Mouse (Mus musculus) midbrain, embryonic 10.5 days (tissue): ENCODE data around the gene Egln1. TPM values are rescaled to one million over a fixed set of nuclear protein-coding genes. Genes with fewer than 3 reads are reported as not detected.

Experiments
- DNase-seq: peaks from one replicate; pipeline ENCODE4 v3.0.0-alpha.2; 2017; ENCODE audit warnings: low spot score
- H3K27ac ChIP-seq: fragments of 300-500 bp; sonication (generic); replicated peaks from 2 replicates; pipeline ENCODE4 v1.5.1; 2016; ENCODE audit warnings: mild to moderate bottlenecking
- H3K27me3 ChIP-seq: fragments of 300-500 bp; sonication (generic); 2 replicates; pipeline ENCODE4 v1.6.1; 2016; ENCODE audit warnings: low read depth, mild to moderate bottlenecking; ENCODE audit not compliant: poor library complexity, severe bottlenecking
- H3K36me3 ChIP-seq: fragments of 300-500 bp; sonication (generic); 2 replicates; pipeline ENCODE4 v1.6.1; 2016; ENCODE audit warnings: mild to moderate bottlenecking, moderate library complexity
- H3K4me1 ChIP-seq: fragments of 300-500 bp; sonication (generic); 2 replicates; pipeline ENCODE4 v1.6.1; 2016
- H3K4me3 ChIP-seq: fragments of 300-500 bp; sonication (generic); 2 replicates; pipeline ENCODE4 v1.5.1; 2016; ENCODE audit warnings: mild to moderate bottlenecking, moderate library complexity
- H3K9me3 ChIP-seq: fragments of 300-500 bp; sonication (generic); replicated peaks from 2 replicates; pipeline ENCODE4 v1.6.1; 2016; ENCODE audit warnings: mild to moderate bottlenecking
- WGBS: fragments of 180-500 bp; shearing (Covaris S2); methylation state at CpG from one replicate; pipeline ENCODE4 v1.1.7; 2016; 5-methylcytosine and 5-hydroxymethylcytosine counted together
- polyA plus RNA-seq: library from polyadenylated mRNA; unstranded; fragments of >200 nt; fragmentation: Nextera tagmentation; extraction: Ambion mirVana; gene quantifications from 2 replicates; pipeline ENCODE4 v1.2.1, GENCODE M21; 2016

The Egln1 gene
- polyA plus RNA-seq, 1 experiment from 2014 or later, result 11.9 TPM

- DNase-seq, result peak; percentile 96
- Histone ChIP-seq H3K27me3 (no peaks in the 10 kb centered on the region), H3K4me1 (peaks cover 27% of the 10 kb centered on the region), H3K9me3 (no peaks in the 10 kb centered on the region), H3K27ac (peak within 1 kb of the TSS; percentile 98), H3K36me3 (peaks cover 55% of the 10 kb centered on the region), H3K4me3 (peak within 1 kb of the TSS; percentile 93)
- WGBS, result 2% methylated on average over 55 of the region's 55 CpGs
Observed at GRCm38 (mm10) chr8:124862321-124863162, 86.6 kb downstream of the Egln1 start, which contains the start of the genes Gnpat and 2810004N23Rik. Gene Gnpat (plus strand): TSS chr8:124863033. Gene 2810004N23Rik (minus strand): TSS chr8:124863120.

- peaks cover 20% of the 10 kb centered on the region; the same call in 1 of the 2 replicates for H3K9me3 ChIP-seq
- WGBS, result 93% methylated on average over 3 of the region's 3 CpGs
- peaks cover 24% of the 10 kb centered on the region for H3K4me1 ChIP-seq
- DNase-seq, result no peak
- H3K36me3 ChIP-seq, result peaks cover 67% of the 10 kb centered on the region
- H3K4me3 ChIP-seq, result no peak overlapping the region
- H3K27me3 ChIP-seq, result no peaks in the 10 kb centered on the region
- no peak overlapping the region for H3K27ac ChIP-seq
Observed at GRCm38 (mm10) chr8:124860188-124860587, 88.9 kb downstream of the Egln1 start.

GRCm38 (mm10) chr8:124859466-124859865, 89.7 kb downstream of the Egln1 start:
- H3K9me3 ChIP-seq, result peaks cover 26% of the 10 kb centered on the region; the same call in 1 of the 2 replicates
- no peak for DNase-seq
- no peak overlapping the region for H3K4me3 ChIP-seq
- no peak overlapping the region for H3K27ac ChIP-seq
- H3K27me3 ChIP-seq, result no peaks in the 10 kb centered on the region
- H3K36me3 ChIP-seq, result peaks cover 71% of the 10 kb centered on the region
- H3K4me1 ChIP-seq, result peaks cover 22% of the 10 kb centered on the region

Other genes with a start within 250 kb of the Egln1 start
- gene Ttc13, start 227.3 kb downstream of the Egln1 start, polyA plus RNA-seq, result 53.3 and 56.0 TPM in 2 replicates
- gene Arv1, start 227.2 kb downstream of the Egln1 start, polyA plus RNA-seq, result 35.4 and 36.5 TPM in 2 replicates
- gene Fam89a, start 197.5 kb downstream of the Egln1 start, polyA plus RNA-seq, result 1.7 and 2.0 TPM in 2 replicates
- 0.46 and 1.4 TPM in 2 replicates for gene Trim67, start 156.2 kb downstream of the Egln1 start, polyA plus RNA-seq
- gene Gnpat, start 86.3 kb downstream of the Egln1 start, polyA plus RNA-seq, result 149 and 156 TPM in 2 replicates
- 61.7 and 72.1 TPM in 2 replicates for gene 2810004N23Rik, start 86.2 kb downstream of the Egln1 start, polyA plus RNA-seq
- gene Exoc8, start 51.6 kb downstream of the Egln1 start, polyA plus RNA-seq, result 8.4 and 9.6 TPM in 2 replicates
- gene Sprtn, start 51.4 kb downstream of the Egln1 start, polyA plus RNA-seq, result 10.6 and 14.7 TPM in 2 replicates
- 138 and 149 TPM in 2 replicates for gene Tsnax, start 63.7 kb upstream of the Egln1 start, polyA plus RNA-seq
- gene Disc1, start 104.9 kb upstream of the Egln1 start, polyA plus RNA-seq, result 1.4 and 2.0 TPM in 2 replicates